Mouse (Mus musculus): ENCODE results near the gene Pign. TPM values are rescaled to one million over a fixed set of nuclear protein-coding genes. Genes with fewer than 3 reads are reported as not detected.

Pign gene
- 10.7 and 14.4 TPM in 2 replicates for polyA plus RNA-seq (2014; fragmentation: Nextera tagmentation; extraction: Ambion mirVana)

DNA sequence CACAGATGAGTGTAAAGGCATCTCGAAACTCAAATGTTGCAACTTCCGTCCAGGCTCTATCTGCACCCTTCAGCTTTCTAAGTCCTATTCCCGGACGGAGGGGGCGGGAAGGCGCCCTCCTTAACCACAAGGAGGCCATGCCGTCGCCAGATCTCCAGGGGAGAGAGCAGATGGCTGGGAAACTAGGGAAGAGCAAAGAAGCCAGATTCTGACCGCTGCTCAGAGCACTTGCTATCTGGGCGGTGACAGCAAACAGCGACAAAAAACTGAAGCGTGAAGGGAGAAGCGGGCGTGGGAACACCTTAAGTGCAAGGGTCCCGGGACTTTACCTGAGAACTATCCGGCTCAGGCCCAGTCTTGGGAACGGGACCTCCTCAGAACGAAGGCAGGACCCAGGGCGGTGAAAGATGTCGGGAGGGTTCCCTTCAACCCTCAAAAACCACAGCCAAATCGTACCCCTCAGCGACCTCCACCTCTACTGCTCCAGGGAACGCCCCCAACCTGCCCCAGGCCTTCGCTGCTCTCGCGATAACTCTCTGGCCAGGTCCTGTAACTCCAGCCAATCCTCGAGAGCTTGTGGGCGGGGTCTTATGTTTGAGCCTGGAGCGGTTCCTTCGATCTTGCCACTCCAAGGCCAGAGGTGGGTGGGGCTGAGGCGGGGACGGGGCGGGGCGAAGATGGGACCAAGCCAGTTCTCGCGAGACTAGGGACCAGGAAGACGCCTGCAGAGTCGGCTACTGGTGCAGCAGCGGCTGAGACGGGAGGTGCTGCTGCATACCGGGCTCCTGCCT lies at the start of gene Pign, which contains the start of gene Relch:
TSS of gene Pign (minus strand) at position 507 of the 791 bp plus-strand sequence.
TSS of gene Relch (plus strand) at position 691 of the 791 bp plus-strand sequence.
- no peaks in the 10 kb centered on the region for H3K27me3 ChIP-seq (ENCODE audit: control insufficient read depth, insufficient read depth, low read length)
- peak; percentile 98 for DNase-seq (ENCODE audit: low spot score)
- peak; percentile 99 for ATAC-seq (ENCODE audit: insufficient read depth, low FRiP score, low TSS enrichment)

GRCm38 (mm10) chr1:105712822-105713221 lies 49.3 kb upstream of the Pign start:
- WGBS = 94% methylated on average over 2 of the region's 2 CpGs
- no peak for ATAC-seq (ENCODE audit: insufficient read depth, low FRiP score, low TSS enrichment)
- H3K4me3 ChIP-seq (ENCODE audit: low read depth, low read length) = no peak overlapping the region
- H3K27ac ChIP-seq (ENCODE audit: low read depth, low read length) = no peak overlapping the region
- no peaks in the 10 kb centered on the region for H3K27me3 ChIP-seq (ENCODE audit: control insufficient read depth, insufficient read depth, low read length)
- H3K4me1 ChIP-seq (ENCODE audit: control insufficient read depth, insufficient read depth, low read length) = no peaks in the 10 kb centered on the region
- H3K9me3 ChIP-seq (ENCODE audit: control insufficient read depth, low read length) = no peaks in the 10 kb centered on the region
- H3K36me3 ChIP-seq (ENCODE audit: control insufficient read depth, insufficient read depth, low read length) = no peaks in the 10 kb centered on the region
- H3K4me2 ChIP-seq (ENCODE audit: low read depth) = no peak overlapping the region
- DNase-seq (ENCODE audit: low spot score) = no peak
- H3K9ac ChIP-seq (ENCODE audit: low read length) = no peak overlapping the region

More for the DNA sequence above, at the start of gene Pign, which contains the start of gene Relch:
- Histone ChIP-seq H3K9ac (ENCODE audit: low read length) (peak within 1 kb of the TSS; percentile 85), H3K9me3 (ENCODE audit: control insufficient read depth, low read length) (no peaks in the 10 kb centered on the region), H3K36me3 (ENCODE audit: control insufficient read depth, insufficient read depth, low read length) (no peaks in the 10 kb centered on the region), H3K4me3 (ENCODE audit: low read depth, low read length) (peak within 1 kb of the TSS; percentile 94), H3K4me2 (ENCODE audit: low read depth) (peak within 1 kb of the TSS; percentile 87), H3K4me1 (ENCODE audit: control insufficient read depth, insufficient read depth, low read length) (peaks cover 5% of the 10 kb centered on the region; the same call in 1 of the 2 replicates), H3K27ac (ENCODE audit: low read depth, low read length) (peak within 1 kb of the TSS; percentile 60; the same call in 1 of the 2 replicates)
- under 1% methylated on average over 41 of the region's 41 CpGs for WGBS

GRCm38 (mm10) chr1:105711227-105711626 lies 47.8 kb upstream of the Pign start:
- DNase-seq (ENCODE audit: low spot score) (peak; percentile 23), ATAC-seq (ENCODE audit: insufficient read depth, low FRiP score, low TSS enrichment) (no peak)
- Histone ChIP-seq H3K4me1 (ENCODE audit: control insufficient read depth, insufficient read depth, low read length) (no peaks in the 10 kb centered on the region), H3K9ac (ENCODE audit: low read length) (no peak overlapping the region), H3K9me3 (ENCODE audit: control insufficient read depth, low read length) (no peaks in the 10 kb centered on the region), H3K4me2 (ENCODE audit: low read depth) (no peak overlapping the region), H3K4me3 (ENCODE audit: low read depth, low read length) (no peak overlapping the region), H3K36me3 (ENCODE audit: control insufficient read depth, insufficient read depth, low read length) (no peaks in the 10 kb centered on the region), H3K27me3 (ENCODE audit: control insufficient read depth, insufficient read depth, low read length) (no peaks in the 10 kb centered on the region), H3K27ac (ENCODE audit: low read depth, low read length) (no peak overlapping the region)
- 58% methylated on average over 1 of the region's 1 CpGs for WGBS

DNA sequence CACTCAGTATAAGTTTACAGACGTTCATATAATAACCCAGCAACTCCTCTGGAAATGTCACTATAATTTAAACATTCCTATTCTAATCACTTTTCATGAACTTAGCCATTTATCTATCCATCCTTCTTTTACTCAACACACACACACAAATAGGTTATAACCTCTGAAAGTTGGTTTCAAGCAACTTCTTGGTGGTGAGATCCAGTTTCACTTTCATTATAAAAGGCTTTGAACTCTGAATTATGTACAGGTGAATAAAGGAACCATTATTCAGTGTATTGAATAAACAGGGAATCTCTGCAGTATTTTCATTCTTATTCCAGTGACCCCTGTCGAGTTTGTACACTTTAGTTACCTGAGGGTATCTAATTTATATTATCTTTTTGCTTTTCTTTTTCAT lies 45.9 kb upstream of the Pign start:
- DNase-seq (ENCODE audit: low spot score) = no peak
- Histone ChIP-seq H3K36me3 (ENCODE audit: control insufficient read depth, insufficient read depth, low read length) (no peaks in the 10 kb centered on the region), H3K4me1 (ENCODE audit: control insufficient read depth, insufficient read depth, low read length) (no peaks in the 10 kb centered on the region), H3K4me3 (ENCODE audit: low read depth, low read length) (no peak overlapping the region), H3K9me3 (ENCODE audit: control insufficient read depth, low read length) (no peaks in the 10 kb centered on the region), H3K27me3 (ENCODE audit: control insufficient read depth, insufficient read depth, low read length) (no peaks in the 10 kb centered on the region), H3K27ac (ENCODE audit: low read depth, low read length) (no peak overlapping the region), H3K4me2 (ENCODE audit: low read depth) (no peak overlapping the region), H3K9ac (ENCODE audit: low read length) (no peak overlapping the region)
- 82% methylated on average over 2 of the region's 2 CpGs for WGBS
- no peak for ATAC-seq (ENCODE audit: insufficient read depth, low FRiP score, low TSS enrichment)

DNA sequence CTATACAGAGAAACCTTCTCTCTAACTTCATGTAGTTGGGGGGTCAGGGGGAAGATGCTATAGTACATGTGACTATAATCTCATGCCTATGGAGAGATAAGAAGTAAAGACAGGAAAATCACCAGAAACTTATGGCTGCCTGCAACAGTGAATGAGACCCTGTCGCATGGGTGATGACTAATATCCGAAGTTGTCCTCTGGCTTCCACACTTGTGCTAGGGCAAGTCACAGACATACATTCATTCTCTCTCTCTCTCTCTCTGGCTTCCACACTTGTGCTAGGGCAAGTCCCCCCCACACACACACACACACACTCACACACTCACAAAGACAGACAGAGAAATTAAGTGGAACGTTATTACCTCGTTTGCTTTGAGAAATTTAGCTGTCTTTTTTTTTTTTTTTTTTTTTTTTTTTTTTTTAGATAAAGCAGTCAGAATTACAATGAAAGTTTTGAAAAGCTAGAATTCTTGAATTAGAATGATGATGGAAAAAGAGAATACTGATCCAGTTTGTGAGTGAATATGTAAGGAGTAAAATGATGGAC lies 37.6 kb upstream of the Pign start:
- Histone ChIP-seq H3K36me3 (ENCODE audit: control insufficient read depth, insufficient read depth, low read length) (no peaks in the 10 kb centered on the region), H3K4me3 (ENCODE audit: low read depth, low read length) (no peak overlapping the region), H3K9me3 (ENCODE audit: control insufficient read depth, low read length) (no peaks in the 10 kb centered on the region), H3K27ac (ENCODE audit: low read depth, low read length) (no peak overlapping the region), H3K9ac (ENCODE audit: low read length) (no peak overlapping the region), H3K4me1 (ENCODE audit: control insufficient read depth, insufficient read depth, low read length) (no peaks in the 10 kb centered on the region), H3K27me3 (ENCODE audit: control insufficient read depth, insufficient read depth, low read length) (no peaks in the 10 kb centered on the region), H3K4me2 (ENCODE audit: low read depth) (no peak overlapping the region)
- DNase-seq (ENCODE audit: low spot score) = no peak
- ATAC-seq (ENCODE audit: insufficient read depth, low FRiP score, low TSS enrichment) = no peak
- WGBS = 91% methylated on average over 4 of the region's 4 CpGs

DNA sequence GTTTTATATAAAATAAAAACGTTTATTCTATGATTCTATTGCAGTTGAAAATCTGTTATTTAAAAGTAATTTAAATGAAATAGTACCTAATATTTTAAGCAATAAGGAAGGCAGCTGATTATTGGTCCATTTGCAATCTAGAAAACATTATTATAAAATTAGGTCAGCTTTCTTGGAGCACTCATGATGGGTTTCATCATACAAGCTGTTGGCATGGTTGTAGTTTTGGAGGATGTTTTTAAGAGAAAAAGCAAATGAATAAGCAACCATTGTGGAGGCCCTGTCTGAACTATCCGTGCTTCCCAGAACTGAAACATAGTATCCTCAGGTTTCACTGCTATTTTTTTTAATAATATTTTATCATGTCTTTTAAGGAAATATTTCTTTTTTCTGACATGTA lies 32.1 kb upstream of the Pign start:
- no peak overlapping the region for H3K4me2 ChIP-seq (ENCODE audit: low read depth)
- no peaks in the 10 kb centered on the region for H3K4me1 ChIP-seq (ENCODE audit: control insufficient read depth, insufficient read depth, low read length)
- H3K4me3 ChIP-seq (ENCODE audit: low read depth, low read length) = no peak overlapping the region
- 85% methylated on average over 2 of the region's 2 CpGs for WGBS
- no peak for DNase-seq (ENCODE audit: low spot score)
- H3K9ac ChIP-seq (ENCODE audit: low read length) = no peak overlapping the region
- ATAC-seq (ENCODE audit: insufficient read depth, low FRiP score, low TSS enrichment) = no peak
- H3K27me3 ChIP-seq (ENCODE audit: control insufficient read depth, insufficient read depth, low read length) = no peaks in the 10 kb centered on the region
- H3K9me3 ChIP-seq (ENCODE audit: control insufficient read depth, low read length) = no peaks in the 10 kb centered on the region
- H3K36me3 ChIP-seq (ENCODE audit: control insufficient read depth, insufficient read depth, low read length) = no peaks in the 10 kb centered on the region; the same call in 1 of the 2 replicates
- no peak overlapping the region for H3K27ac ChIP-seq (ENCODE audit: low read depth, low read length)

DNA sequence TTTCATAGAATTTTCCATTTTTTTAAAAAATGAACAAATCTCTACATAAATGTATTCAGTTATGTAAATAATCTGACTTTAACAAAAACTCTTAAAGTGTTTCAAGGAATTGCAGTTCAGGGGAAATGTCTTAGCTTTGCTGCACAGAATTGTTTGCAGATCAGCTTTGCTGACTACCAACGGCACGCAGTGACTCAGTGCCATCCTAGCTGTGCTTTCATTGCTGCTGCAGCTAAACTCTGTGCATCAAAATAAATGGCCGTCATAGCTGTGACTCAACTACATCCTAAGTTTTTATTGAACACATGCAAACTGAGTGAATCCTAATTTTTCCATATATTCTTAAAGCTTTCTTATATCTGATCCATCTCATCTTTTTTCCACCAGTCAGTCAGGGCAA lies 22.0 kb upstream of the Pign start:
- Histone ChIP-seq H3K9ac (ENCODE audit: low read length) (no peak overlapping the region), H3K9me3 (ENCODE audit: control insufficient read depth, low read length) (no peaks in the 10 kb centered on the region), H3K4me2 (ENCODE audit: low read depth) (no peak overlapping the region), H3K4me1 (ENCODE audit: control insufficient read depth, insufficient read depth, low read length) (no peaks in the 10 kb centered on the region), H3K27ac (ENCODE audit: low read depth, low read length) (no peak overlapping the region), H3K4me3 (ENCODE audit: low read depth, low read length) (no peak overlapping the region), H3K36me3 (ENCODE audit: control insufficient read depth, insufficient read depth, low read length) (no peaks in the 10 kb centered on the region), H3K27me3 (ENCODE audit: control insufficient read depth, insufficient read depth, low read length) (no peaks in the 10 kb centered on the region)
- no peak for DNase-seq (ENCODE audit: low spot score)
- WGBS = 85% methylated on average over 3 of the region's 3 CpGs
- no peak for ATAC-seq (ENCODE audit: insufficient read depth, low FRiP score, low TSS enrichment)

GRCm38 (mm10) chr1:105680587-105680986 lies 17.1 kb upstream of the Pign start:
- 79% methylated on average over 1 of the region's 1 CpGs for WGBS
- no peak for DNase-seq (ENCODE audit: low spot score)
- no peak overlapping the region for H3K4me2 ChIP-seq (ENCODE audit: low read depth)

GRCm38 (mm10) chr1:105674763-105675162 lies 11.3 kb upstream of the Pign start:
- Histone ChIP-seq H3K4me1 (ENCODE audit: control insufficient read depth, insufficient read depth, low read length) (no peaks in the 10 kb centered on the region), H3K27me3 (ENCODE audit: control insufficient read depth, insufficient read depth, low read length) (no peaks in the 10 kb centered on the region), H3K4me2 (ENCODE audit: low read depth) (no peak overlapping the region), H3K36me3 (ENCODE audit: control insufficient read depth, insufficient read depth, low read length) (no peaks in the 10 kb centered on the region), H3K4me3 (ENCODE audit: low read depth, low read length) (no peak overlapping the region), H3K9ac (ENCODE audit: low read length) (no peak overlapping the region), H3K9me3 (ENCODE audit: control insufficient read depth, low read length) (no peaks in the 10 kb centered on the region), H3K27ac (ENCODE audit: low read depth, low read length) (no peak overlapping the region)
- DNase-seq (ENCODE audit: low spot score) = no peak
- WGBS = 96% methylated on average over 2 of the region's 2 CpGs
- no peak for ATAC-seq (ENCODE audit: insufficient read depth, low FRiP score, low TSS enrichment)

More at GRCm38 (mm10) chr1:105680587-105680986, 17.1 kb upstream of the Pign start:
- Histone ChIP-seq H3K36me3 (ENCODE audit: control insufficient read depth, insufficient read depth, low read length) (no peaks in the 10 kb centered on the region), H3K9me3 (ENCODE audit: control insufficient read depth, low read length) (no peaks in the 10 kb centered on the region), H3K4me1 (ENCODE audit: control insufficient read depth, insufficient read depth, low read length) (no peaks in the 10 kb centered on the region), H3K27me3 (ENCODE audit: control insufficient read depth, insufficient read depth, low read length) (no peaks in the 10 kb centered on the region), H3K4me3 (ENCODE audit: low read depth, low read length) (no peak overlapping the region), H3K27ac (ENCODE audit: low read depth, low read length) (no peak overlapping the region), H3K9ac (ENCODE audit: low read length) (no peak overlapping the region)
- no peak for ATAC-seq (ENCODE audit: insufficient read depth, low FRiP score, low TSS enrichment)
